Mouse (Mus musculus): ENCODE measurements at regions not wholly inside any gene's neighbourhood (a gene's known extent, or its start where the extent isn't known, plus 50 kb on each side); places are given as distances from the start of the nearest gene placed in this dataset.

DNA sequence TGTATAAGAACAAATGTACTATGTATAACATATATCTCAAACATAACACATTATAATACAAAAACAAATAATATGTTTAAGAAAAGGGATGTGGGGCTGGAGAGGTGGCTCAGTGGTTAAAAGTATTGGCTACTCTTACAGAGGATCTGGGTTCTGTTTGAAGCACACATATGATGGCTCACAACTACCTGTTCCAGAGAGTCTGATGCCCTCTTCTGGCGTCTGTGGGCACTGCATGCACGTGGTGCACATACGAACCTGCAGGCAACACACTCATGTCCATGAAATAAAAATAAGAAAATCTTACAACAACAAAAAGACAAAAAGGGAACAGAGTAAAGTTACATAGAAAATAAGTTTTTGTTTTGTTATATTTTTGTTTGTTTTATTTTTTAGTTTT is 114.8 kb upstream of the Bmp4 start:
- TF ChIP-seq ZC3H11A (IDR thresholded peaks at IDR 0.05; ENCODE audit: borderline replicate concordance, low read depth, low read length) (peak; percentile 90), HCFC1 (IDR thresholded peaks at IDR 0.05; ENCODE audit: borderline replicate concordance, insufficient read depth, low read length) (no peak)
- in situ Hi-C loops (cut with MboI; ENCODE audit: low sequenced_read_pairs in 2 of 2, unreplicated experiment in 2 of 2): no loop called here

DNA sequence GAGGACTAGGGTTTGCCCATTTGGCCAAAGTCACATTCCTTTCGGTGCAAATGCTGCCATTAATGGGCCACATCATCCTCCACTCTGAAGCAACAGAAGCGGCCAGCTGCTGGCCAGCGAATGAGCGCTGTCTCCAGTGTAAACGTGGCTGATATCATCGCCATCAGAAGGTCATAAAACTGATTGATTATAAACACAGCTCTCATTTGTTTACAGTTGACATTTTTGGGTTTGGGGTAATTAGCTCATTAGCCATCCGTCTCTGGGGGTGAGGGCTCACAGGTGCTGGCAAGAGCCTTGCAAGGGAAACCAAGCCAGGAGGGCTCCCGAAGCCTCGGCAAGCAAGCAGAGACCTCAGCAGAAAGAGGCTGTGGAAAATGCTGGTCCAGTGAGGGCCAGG is 101.1 kb upstream of the Bmp4 start:
- in situ Hi-C loops (cut with MboI; ENCODE audit: low sequenced_read_pairs in 2 of 2, unreplicated experiment in 2 of 2): no loop called here

More for the DNA sequence above, 114.8 kb upstream of the Bmp4 start:
- Histone ChIP-seq H3K4me3 (ENCODE audit: insufficient read depth in 1 of 2, low read depth in 1 of 2, low read length in 2 of 2, poor library complexity in 1 of 2, severe bottlenecking in 1 of 2) (no peak overlapping the region), H3K27ac (ENCODE audit: insufficient read depth, low read depth, low read length, poor library complexity, severe bottlenecking) (no peak overlapping the region), H3K4me1 (ENCODE audit: control insufficient read depth in 2 of 2, insufficient read depth in 2 of 2, low read length in 2 of 2, poor library complexity in 1 of 2) (no peaks in the 10 kb centered on the region), H3K9ac (ENCODE audit: insufficient read depth, low read depth, low read length, poor library complexity, severe bottlenecking) (no peak overlapping the region), H3K9me3 (ENCODE audit: control insufficient read depth, insufficient read depth, low read depth, low read length) (no peaks in the 10 kb centered on the region), H3K36me3 (ENCODE audit: control insufficient read depth, insufficient read depth, low read length, poor library complexity, severe bottlenecking) (no peaks in the 10 kb centered on the region)
- peak; percentile 55 for DNase-seq (ENCODE audit: low read depth, low spot score)

DNA sequence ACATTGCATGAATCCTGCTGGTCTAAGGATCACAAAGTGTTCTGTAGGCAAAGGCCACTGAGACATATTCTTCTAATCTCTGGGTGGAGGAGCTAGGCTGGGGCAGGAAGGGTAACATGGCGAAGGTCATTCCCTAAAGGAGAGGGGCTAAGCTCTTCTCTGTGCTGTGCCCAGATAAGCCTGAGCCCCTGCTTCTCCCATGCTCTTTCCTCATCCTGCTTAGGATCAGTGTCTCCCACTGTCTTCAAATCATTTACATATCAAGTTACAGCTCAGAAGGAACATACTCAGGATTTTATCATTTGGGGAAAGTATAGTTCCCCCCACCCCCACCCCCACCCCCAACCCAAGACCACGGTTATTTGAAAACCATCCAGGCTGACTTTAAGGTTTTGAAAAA is 100.7 kb upstream of the Bmp4 start:
- no peak for TF ChIP-seq ZC3H11A (IDR thresholded peaks at IDR 0.05; ENCODE audit: borderline replicate concordance, low read depth, low read length)
- TF ChIP-seq CHD2 (IDR thresholded peaks at IDR 0.05; ENCODE audit: low read depth, low read length): no peak
- no peak for TF ChIP-seq MAFK (IDR thresholded peaks at IDR 0.05; ENCODE audit: insufficient read depth, low read depth, low read length)
- TF ChIP-seq HCFC1 (IDR thresholded peaks at IDR 0.05; ENCODE audit: borderline replicate concordance, insufficient read depth, low read length): no peak
- no peak for TF ChIP-seq ZNF384 (IDR thresholded peaks at IDR 0.05; ENCODE audit: low read depth, low read length)
- Histone ChIP-seq H3K4me1 (ENCODE audit: control insufficient read depth in 2 of 2, insufficient read depth in 2 of 2, low read length in 2 of 2, poor library complexity in 1 of 2) (no peaks in the 10 kb centered on the region), H3K27ac (ENCODE audit: insufficient read depth, low read depth, low read length, poor library complexity, severe bottlenecking) (no peak overlapping the region), H3K9ac (ENCODE audit: insufficient read depth, low read depth, low read length, poor library complexity, severe bottlenecking) (no peak overlapping the region), H3K9me3 (ENCODE audit: control insufficient read depth, insufficient read depth, low read depth, low read length) (no peaks in the 10 kb centered on the region), H3K36me3 (ENCODE audit: control insufficient read depth, insufficient read depth, low read length, poor library complexity, severe bottlenecking) (no peaks in the 10 kb centered on the region), H3K4me3 (ENCODE audit: insufficient read depth in 1 of 2, low read depth in 1 of 2, low read length in 2 of 2, poor library complexity in 1 of 2, severe bottlenecking in 1 of 2) (no peak overlapping the region)
- DNase-seq (ENCODE audit: low read depth, low spot score): no peak
- in situ Hi-C loops (cut with MboI; ENCODE audit: low sequenced_read_pairs in 2 of 2, unreplicated experiment in 2 of 2): no loop called here

More for the DNA sequence above, 101.1 kb upstream of the Bmp4 start:
- Histone ChIP-seq H3K9me3 (ENCODE audit: control insufficient read depth, insufficient read depth, low read depth, low read length) (no peaks in the 10 kb centered on the region), H3K36me3 (ENCODE audit: control insufficient read depth, insufficient read depth, low read length, poor library complexity, severe bottlenecking) (no peaks in the 10 kb centered on the region), H3K4me3 (ENCODE audit: insufficient read depth in 1 of 2, low read depth in 1 of 2, low read length in 2 of 2, poor library complexity in 1 of 2, severe bottlenecking in 1 of 2) (no peak overlapping the region), H3K4me1 (ENCODE audit: control insufficient read depth in 2 of 2, insufficient read depth in 2 of 2, low read length in 2 of 2, poor library complexity in 1 of 2) (no peaks in the 10 kb centered on the region), H3K27ac (ENCODE audit: insufficient read depth, low read depth, low read length, poor library complexity, severe bottlenecking) (no peak overlapping the region), H3K9ac (ENCODE audit: insufficient read depth, low read depth, low read length, poor library complexity, severe bottlenecking) (no peak overlapping the region)
- no peak for DNase-seq (ENCODE audit: low read depth, low spot score)
- TF ChIP-seq ZC3H11A (IDR thresholded peaks at IDR 0.05; ENCODE audit: borderline replicate concordance, low read depth, low read length) (no peak), HCFC1 (IDR thresholded peaks at IDR 0.05; ENCODE audit: borderline replicate concordance, insufficient read depth, low read length) (no peak), ZNF384 (IDR thresholded peaks at IDR 0.05; ENCODE audit: low read depth, low read length) (no peak), CHD2 (IDR thresholded peaks at IDR 0.05; ENCODE audit: low read depth, low read length) (no peak), MAFK (IDR thresholded peaks at IDR 0.05; ENCODE audit: insufficient read depth, low read depth, low read length) (no peak)

GRCm38 (mm10) chr14:46487551-46487950 is 97.1 kb upstream of the Bmp4 start:
- H3K4me3 ChIP-seq (ENCODE audit: insufficient read depth in 1 of 2, low read depth in 1 of 2, low read length in 2 of 2, poor library complexity in 1 of 2, severe bottlenecking in 1 of 2): no peak overlapping the region
- DNase-seq (ENCODE audit: low read depth, low spot score): no peak
- H3K36me3 ChIP-seq (ENCODE audit: control insufficient read depth, insufficient read depth, low read length, poor library complexity, severe bottlenecking): no peaks in the 10 kb centered on the region
- no peak overlapping the region for H3K9ac ChIP-seq (ENCODE audit: insufficient read depth, low read depth, low read length, poor library complexity, severe bottlenecking)
- H3K4me1 ChIP-seq (ENCODE audit: control insufficient read depth in 2 of 2, insufficient read depth in 2 of 2, low read length in 2 of 2, poor library complexity in 1 of 2): no peaks in the 10 kb centered on the region
- H3K9me3 ChIP-seq (ENCODE audit: control insufficient read depth, insufficient read depth, low read depth, low read length): no peaks in the 10 kb centered on the region
- H3K27ac ChIP-seq (ENCODE audit: insufficient read depth, low read depth, low read length, poor library complexity, severe bottlenecking): no peak overlapping the region
- in situ Hi-C loops (cut with MboI; ENCODE audit: low sequenced_read_pairs in 2 of 2, unreplicated experiment in 2 of 2): no loop called here
- TF ChIP-seq ZNF384 (IDR thresholded peaks at IDR 0.05; ENCODE audit: low read depth, low read length) (no peak), HCFC1 (IDR thresholded peaks at IDR 0.05; ENCODE audit: borderline replicate concordance, insufficient read depth, low read length) (no peak), MAFK (IDR thresholded peaks at IDR 0.05; ENCODE audit: insufficient read depth, low read depth, low read length) (no peak), ZC3H11A (IDR thresholded peaks at IDR 0.05; ENCODE audit: borderline replicate concordance, low read depth, low read length) (no peak), CHD2 (IDR thresholded peaks at IDR 0.05; ENCODE audit: low read depth, low read length) (no peak)

DNA sequence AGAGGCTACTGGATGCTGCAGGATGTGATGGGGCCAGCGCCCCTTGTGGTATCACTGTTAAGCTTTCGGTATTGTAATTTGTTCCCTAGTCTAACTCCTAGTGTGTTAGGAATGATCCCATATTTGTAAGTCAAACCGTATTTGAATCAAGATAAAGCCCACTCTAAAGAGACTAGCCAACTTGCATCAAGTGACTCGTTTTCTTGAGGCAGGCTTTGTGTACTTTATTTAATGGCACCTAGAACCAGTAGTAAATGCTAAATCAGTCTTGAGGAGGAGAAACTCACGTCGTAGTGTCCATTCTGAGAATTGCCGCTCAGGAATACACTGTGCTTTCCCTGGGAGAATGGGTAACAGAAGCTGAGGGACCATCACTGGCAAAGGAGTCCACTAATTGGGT is 89.9 kb upstream of the Bmp4 start:
- no peak overlapping the region for H3K9ac ChIP-seq (ENCODE audit: insufficient read depth, low read depth, low read length, poor library complexity, severe bottlenecking)
- in situ Hi-C loops (cut with MboI; ENCODE audit: low sequenced_read_pairs in 2 of 2, unreplicated experiment in 2 of 2): no loop called here
- H3K27ac ChIP-seq (ENCODE audit: insufficient read depth, low read depth, low read length, poor library complexity, severe bottlenecking): no peak overlapping the region
- H3K4me3 ChIP-seq (ENCODE audit: insufficient read depth in 1 of 2, low read depth in 1 of 2, low read length in 2 of 2, poor library complexity in 1 of 2, severe bottlenecking in 1 of 2): no peak overlapping the region
- peak; percentile 9 for DNase-seq (ENCODE audit: low read depth, low spot score)
- no peaks in the 10 kb centered on the region for H3K9me3 ChIP-seq (ENCODE audit: control insufficient read depth, insufficient read depth, low read depth, low read length)
- TF ChIP-seq ZC3H11A (IDR thresholded peaks at IDR 0.05; ENCODE audit: borderline replicate concordance, low read depth, low read length): no peak
- no peak for TF ChIP-seq ZNF384 (IDR thresholded peaks at IDR 0.05; ENCODE audit: low read depth, low read length)
- TF ChIP-seq CHD2 (IDR thresholded peaks at IDR 0.05; ENCODE audit: low read depth, low read length): no peak
- no peak for TF ChIP-seq MAFK (IDR thresholded peaks at IDR 0.05; ENCODE audit: insufficient read depth, low read depth, low read length)
- no peak for TF ChIP-seq HCFC1 (IDR thresholded peaks at IDR 0.05; ENCODE audit: borderline replicate concordance, insufficient read depth, low read length)
- H3K36me3 ChIP-seq (ENCODE audit: control insufficient read depth, insufficient read depth, low read length, poor library complexity, severe bottlenecking): no peaks in the 10 kb centered on the region
- no peaks in the 10 kb centered on the region for H3K4me1 ChIP-seq (ENCODE audit: control insufficient read depth in 2 of 2, insufficient read depth in 2 of 2, low read length in 2 of 2, poor library complexity in 1 of 2)
